Mouse (Mus musculus) kidney, adult 2 months (tissue): ENCODE data around the gene Olfr1357. TPM values are rescaled to one million over a fixed set of nuclear protein-coding genes. Genes with fewer than 3 reads are reported as not detected.

Source experiments
- DNase-seq: peaks from one replicate; pipeline ENCODE4 v3.0.0; 2021
- H3K27ac ChIP-seq: fragments of 200-500 bp; 2 replicates; pipeline ENCODE4 v1.5.1; 2012; ENCODE audit warnings: low read depth, low read length, control low read depth, inconsistent platforms; ENCODE audit not compliant: insufficient read depth
- H3K27me3 ChIP-seq: fragments of 200-500 bp; replicated peaks from 2 replicates; pipeline ENCODE4 v1.6.1; 2012; ENCODE audit warnings: mild to moderate bottlenecking, moderate library complexity, low read length, inconsistent platforms; ENCODE audit not compliant: control insufficient read depth, insufficient read depth
- H3K36me3 ChIP-seq: fragments of 200-500 bp; 2 replicates; pipeline ENCODE4 v1.6.1; 2012; ENCODE audit warnings: mild to moderate bottlenecking, moderate library complexity, low read length, inconsistent platforms; ENCODE audit not compliant: control insufficient read depth, insufficient read depth
- H3K4me1 ChIP-seq: fragments of 200-500 bp; 2 replicates; pipeline ENCODE4 v1.6.1; 2011; ENCODE audit warnings: low read length; ENCODE audit not compliant: control insufficient read depth, insufficient read depth
- H3K4me3 ChIP-seq: fragments of 200-500 bp; 2 replicates; pipeline ENCODE4 v1.5.1; 2011; ENCODE audit warnings: mild to moderate bottlenecking, low read depth, low read length, control low read depth; ENCODE audit not compliant: insufficient read depth
- CTCF ChIP-seq: fragments of 200-500 bp; conservative IDR thresholded peaks from 2 replicates; pipeline ENCODE4 v1.5.1; 2011; ENCODE audit warnings: low read depth, mild to moderate bottlenecking, control low read depth, low read length, moderate library complexity, mixed read lengths; ENCODE audit not compliant: insufficient read depth, insufficient read length
- POLR2A ChIP-seq: fragments of 200-500 bp; IDR thresholded peaks from one replicate; pipeline ENCODE4 v1.6.1; 2011; ENCODE audit warnings: low read depth, low read length, control low read depth
- WGBS: fragments of 180-500 bp; shearing (Covaris S2); methylation state at CpG from one replicate; pipeline ENCODE4 v1.1.7; 2018; 5-methylcytosine and 5-hydroxymethylcytosine counted together
- polyA plus RNA-seq: library from polyadenylated mRNA; depleted of rRNA; stranded (reverse); fragments of >200 nt; gene quantifications from 2 replicates; pipeline ENCODE4 v1.2.3, GENCODE M21; 2012; rRNA removed

Olfr1357 gene
- polyA plus RNA-seq, 1 experiment: not detected

GRCm38 (mm10) chr10:78570897-78571296 lies 47.0 kb downstream of the Olfr1357 start:
- Histone ChIP-seq H3K36me3 (no peaks in the 10 kb centered on the region), H3K27me3 (no peaks in the 10 kb centered on the region), H3K4me1 (peaks cover 4% of the 10 kb centered on the region; the same call in 1 of the 2 replicates), H3K27ac (no peak overlapping the region), H3K4me3 (no peak overlapping the region)
- DNase-seq: no peak
- TF ChIP-seq CTCF: no peak
- no peak for TF ChIP-seq POLR2A
- WGBS: 59% methylated on average over 2 of the region's 2 CpGs

DNA sequence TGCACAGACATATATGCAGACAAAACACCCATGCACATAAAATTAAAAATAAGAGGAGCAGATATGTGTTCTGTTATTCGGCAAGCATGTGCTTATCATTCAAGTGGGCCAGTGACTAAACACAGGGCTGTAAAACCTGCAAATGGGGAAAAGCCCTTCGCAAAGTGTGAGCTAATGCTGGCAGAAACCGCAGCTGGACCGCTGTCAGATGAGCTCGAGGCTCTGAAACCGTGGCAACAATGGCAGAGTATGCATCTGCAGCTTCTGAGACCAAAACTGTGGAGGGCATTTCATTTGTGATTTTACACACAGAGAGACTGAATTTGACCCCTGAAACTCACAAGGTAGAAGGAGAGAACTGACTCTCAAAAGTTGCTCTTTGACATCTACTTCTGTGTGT lies 47.5 kb downstream of the Olfr1357 start:
- 63% methylated on average over 6 of the region's 6 CpGs for WGBS
- no peak overlapping the region for H3K4me3 ChIP-seq
- no peak for TF ChIP-seq POLR2A
- no peak for TF ChIP-seq CTCF
- H3K4me1 ChIP-seq: no peaks in the 10 kb centered on the region; the same call in 1 of the 2 replicates
- H3K27me3 ChIP-seq: no peaks in the 10 kb centered on the region
- no peak overlapping the region for H3K27ac ChIP-seq
- no peaks in the 10 kb centered on the region for H3K36me3 ChIP-seq
- DNase-seq: no peak

DNA sequence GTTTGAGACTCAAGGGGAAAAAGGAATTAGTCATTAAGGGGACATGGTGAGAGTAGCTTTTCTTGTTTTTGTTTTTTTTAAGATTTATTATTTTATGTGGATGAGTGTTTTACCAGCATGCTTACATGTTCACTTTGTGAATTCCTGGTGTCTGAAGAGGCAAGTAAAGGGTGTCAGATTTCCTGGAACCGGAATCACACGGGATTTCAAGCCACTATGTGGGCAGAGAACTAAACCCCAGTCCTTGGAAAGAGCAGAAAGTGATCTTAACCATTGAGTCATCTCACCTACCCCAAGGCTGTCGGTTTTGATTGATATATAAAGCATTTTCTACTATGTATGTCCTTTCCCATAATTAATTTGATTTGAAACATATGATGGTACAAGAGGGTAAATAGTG lies 48.2 kb downstream of the Olfr1357 start:
- DNase-seq: no peak
- H3K36me3 ChIP-seq: no peaks in the 10 kb centered on the region
- WGBS: 43% methylated on average over 3 of the region's 3 CpGs
- TF ChIP-seq CTCF (no peak), POLR2A (no peak)
- H3K27ac ChIP-seq: no peak overlapping the region
- H3K4me1 ChIP-seq: no peaks in the 10 kb centered on the region; the same call in 1 of the 2 replicates
- H3K27me3 ChIP-seq: no peaks in the 10 kb centered on the region
- no peak overlapping the region for H3K4me3 ChIP-seq

DNA sequence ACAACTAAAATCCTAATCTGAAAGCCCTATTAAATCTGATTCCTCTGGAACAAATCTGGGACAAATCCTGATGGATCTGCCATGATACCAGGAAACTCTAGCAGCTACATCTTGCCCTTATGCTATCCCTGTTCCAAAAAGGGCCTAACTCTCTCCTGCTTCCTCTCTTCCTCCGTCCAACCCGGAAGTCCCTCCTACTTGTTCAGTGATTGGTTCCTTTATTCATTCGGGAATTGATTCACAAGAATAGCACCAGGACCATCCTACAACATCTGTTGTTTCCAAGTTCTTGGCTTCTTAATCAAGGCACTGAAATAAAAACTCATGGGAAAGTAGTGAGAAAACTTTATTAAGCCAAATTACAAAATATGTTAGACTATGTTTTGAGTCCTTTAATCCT lies 48.7 kb downstream of the Olfr1357 start:
- WGBS: 75% methylated on average over 3 of the region's 3 CpGs
- H3K27me3 ChIP-seq: no peaks in the 10 kb centered on the region

DNA sequence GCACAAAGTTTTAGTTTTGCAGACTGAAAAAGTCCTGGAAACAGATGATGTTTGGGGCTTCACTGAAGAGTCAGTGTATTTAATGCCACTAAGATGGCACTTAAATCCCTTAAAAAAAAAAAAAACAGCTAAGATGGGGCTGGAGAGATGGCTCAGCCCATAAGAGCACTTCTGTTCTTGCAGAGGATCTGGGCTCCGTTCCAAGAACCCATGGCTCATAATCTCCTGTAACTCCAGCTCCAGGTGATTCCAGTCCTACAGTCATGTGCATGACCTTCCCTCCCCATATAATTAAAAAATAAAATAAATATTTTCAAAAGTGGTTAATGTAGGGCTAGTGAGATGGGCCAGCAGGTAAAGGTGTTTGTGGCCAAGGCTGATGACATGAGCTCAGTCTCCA lies 52.8 kb downstream of the Olfr1357 start:
- TF ChIP-seq CTCF (no peak), POLR2A (no peak)
- no peak overlapping the region for H3K4me3 ChIP-seq
- WGBS: 78% methylated on average over 1 of the region's 1 CpGs
- H3K36me3 ChIP-seq: no peaks in the 10 kb centered on the region
- H3K27ac ChIP-seq: no peak overlapping the region
- DNase-seq: no peak
- no peaks in the 10 kb centered on the region for H3K4me1 ChIP-seq
- H3K27me3 ChIP-seq: no peaks in the 10 kb centered on the region

More for the DNA sequence above, 48.7 kb downstream of the Olfr1357 start:
- DNase-seq: no peak
- H3K36me3 ChIP-seq: no peaks in the 10 kb centered on the region
- no peak overlapping the region for H3K4me3 ChIP-seq
- H3K4me1 ChIP-seq: no peaks in the 10 kb centered on the region; the same call in 1 of the 2 replicates
- no peak overlapping the region for H3K27ac ChIP-seq
- no peak for TF ChIP-seq CTCF
- TF ChIP-seq POLR2A: no peak

Other genes with a start within 250 kb of the Olfr1357 start
- gene Rrp1, start 205.0 kb downstream of the Olfr1357 start, polyA plus RNA-seq: 58.2 and 80.3 TPM in 2 replicates
- gene Cstb, start 192.4 kb downstream of the Olfr1357 start, polyA plus RNA-seq: 101 and 115 TPM in 2 replicates
- gene Pdxk, start 153.1 kb downstream of the Olfr1357 start, polyA plus RNA-seq: 107 TPM in 2 replicates
- not detected in 2 replicates for gene Olfr1358, start 100.6 kb downstream of the Olfr1357 start, polyA plus RNA-seq
- 53.5 and 60.6 TPM in 2 replicates for gene Ilvbl, start 43.7 kb downstream of the Olfr1357 start, polyA plus RNA-seq
- 23.6 and 28.8 TPM in 2 replicates for gene Syde1, start 26.1 kb downstream of the Olfr1357 start, polyA plus RNA-seq
- not detected in 2 replicates for gene Casp14, start 100.2 kb upstream of the Olfr1357 start, polyA plus RNA-seq
- gene Ccdc105, start 135.0 kb upstream of the Olfr1357 start, polyA plus RNA-seq: not detected in 2 replicates
- gene Slc1a6, start 162.4 kb upstream of the Olfr1357 start, polyA plus RNA-seq: 0.16 and 0.39 TPM in 2 replicates
- gene Olfr1356, start 234.1 kb upstream of the Olfr1357 start, polyA plus RNA-seq: not detected in 2 replicates